Mouse (Mus musculus): ENCODE measurements around the gene Plxdc2. TPM values are rescaled to one million over a fixed set of nuclear protein-coding genes. Genes with fewer than 3 reads are reported as not detected.

Plxdc2 gene
- polyA plus RNA-seq, 1 experiment from 2014 or later, result 39.0 TPM

- H3K27ac ChIP-seq, result no peak overlapping the region
- no peak overlapping the region for H3K4me2 ChIP-seq (ENCODE audit: low read length)
- H3K36me3 ChIP-seq (ENCODE audit: insufficient read depth, low read length), result no peaks in the 10 kb centered on the region
- TF ChIP-seq CTCF (IDR thresholded peaks at IDR 0.05; ENCODE audit: low read depth), result no peak
- no peaks in the 10 kb centered on the region for H3K4me1 ChIP-seq (replicated peaks; ENCODE audit: insufficient read depth, low read length)
- H3K27me3 ChIP-seq (ENCODE audit: insufficient read depth, low read length), result no peaks in the 10 kb centered on the region
- peak; percentile 79 for ATAC-seq (replicated peaks; ENCODE audit: low FRiP score, low read depth)
- H3K9me3 ChIP-seq (replicated peaks; ENCODE audit: low read length), result no peaks in the 10 kb centered on the region
- no peak overlapping the region for H3K4me3 ChIP-seq (replicated peaks; ENCODE audit: low read depth, low read length)
- DNase-seq (ENCODE audit: low spot score), result peak; percentile 12
- H3K9ac ChIP-seq (ENCODE audit: low read depth, low read length), result no peak overlapping the region
Measured at GRCm38 (mm10) chr2:16576566-16576965, 220.5 kb downstream of the Plxdc2 start.

DNA sequence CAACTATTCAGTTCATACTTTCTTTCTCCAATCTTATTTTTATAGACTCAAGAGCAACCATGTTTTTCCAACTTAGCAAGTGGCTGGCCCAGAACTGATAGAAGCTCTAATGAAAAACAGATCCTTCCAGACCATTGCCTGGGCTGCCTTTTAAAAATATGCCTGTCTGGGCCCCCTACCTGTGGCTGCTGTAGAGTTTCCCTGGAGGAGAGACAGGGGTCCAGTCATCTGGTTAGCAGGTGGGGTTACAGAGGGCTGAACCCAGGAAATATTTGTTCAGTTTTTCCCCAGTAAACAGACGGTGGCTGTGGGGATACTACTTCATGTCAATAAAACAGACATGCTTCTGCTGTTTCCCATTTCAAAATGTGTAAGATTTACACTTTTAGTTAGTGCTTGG, 222.0 kb downstream of the Plxdc2 start:
- WGBS, result 50% methylated on average over 1 of the region's 1 CpGs
- no peak for DNase-seq (ENCODE audit: low spot score)
- no peak for TF ChIP-seq CTCF (IDR thresholded peaks at IDR 0.05; ENCODE audit: low read depth)

GRCm38 (mm10) chr2:16588546-16588945, 232.4 kb downstream of the Plxdc2 start:
- H3K36me3 ChIP-seq (ENCODE audit: insufficient read depth, low read length), result no peaks in the 10 kb centered on the region
- H3K27ac ChIP-seq, result no peak overlapping the region
- H3K4me3 ChIP-seq (replicated peaks; ENCODE audit: low read depth, low read length), result no peak overlapping the region
- DNase-seq (ENCODE audit: low spot score) (no peak), ATAC-seq (replicated peaks; ENCODE audit: low FRiP score, low read depth) (no peak)
- H3K27me3 ChIP-seq (ENCODE audit: insufficient read depth, low read length), result no peaks in the 10 kb centered on the region
- H3K9ac ChIP-seq (ENCODE audit: low read depth, low read length), result no peak overlapping the region
- no peak overlapping the region for H3K4me2 ChIP-seq (ENCODE audit: low read length)
- no peaks in the 10 kb centered on the region for H3K9me3 ChIP-seq (replicated peaks; ENCODE audit: low read length)
- no peak for TF ChIP-seq CTCF (IDR thresholded peaks at IDR 0.05; ENCODE audit: low read depth)
- H3K4me1 ChIP-seq (replicated peaks; ENCODE audit: insufficient read depth, low read length), result no peaks in the 10 kb centered on the region

More for the DNA sequence above, 222.0 kb downstream of the Plxdc2 start:
- no peak overlapping the region for H3K4me3 ChIP-seq (replicated peaks; ENCODE audit: low read depth, low read length)
- no peak overlapping the region for H3K9ac ChIP-seq (ENCODE audit: low read depth, low read length)
- H3K36me3 ChIP-seq (ENCODE audit: insufficient read depth, low read length), result no peaks in the 10 kb centered on the region
- H3K4me1 ChIP-seq (replicated peaks; ENCODE audit: insufficient read depth, low read length), result no peaks in the 10 kb centered on the region
- no peak for ATAC-seq (replicated peaks; ENCODE audit: low FRiP score, low read depth)
- no peak overlapping the region for H3K27ac ChIP-seq
- H3K9me3 ChIP-seq (replicated peaks; ENCODE audit: low read length), result no peaks in the 10 kb centered on the region
- H3K4me2 ChIP-seq (ENCODE audit: low read length), result no peak overlapping the region
- H3K27me3 ChIP-seq (ENCODE audit: insufficient read depth, low read length), result no peaks in the 10 kb centered on the region

- DNase-seq (ENCODE audit: low spot score) (no peak), ATAC-seq (replicated peaks; ENCODE audit: low FRiP score, low read depth) (no peak)
- no peaks in the 10 kb centered on the region for H3K27me3 ChIP-seq (ENCODE audit: insufficient read depth, low read length)
- no peak overlapping the region for H3K4me2 ChIP-seq (ENCODE audit: low read length)
- H3K4me3 ChIP-seq (replicated peaks; ENCODE audit: low read depth, low read length), result no peak overlapping the region
- no peaks in the 10 kb centered on the region for H3K9me3 ChIP-seq (replicated peaks; ENCODE audit: low read length)
- H3K9ac ChIP-seq (ENCODE audit: low read depth, low read length), result no peak overlapping the region
- 64% methylated on average over 1 of the region's 1 CpGs for WGBS
- no peak overlapping the region for H3K27ac ChIP-seq
- TF ChIP-seq CTCF (IDR thresholded peaks at IDR 0.05; ENCODE audit: low read depth), result no peak
- H3K4me1 ChIP-seq (replicated peaks; ENCODE audit: insufficient read depth, low read length), result no peaks in the 10 kb centered on the region
- no peaks in the 10 kb centered on the region for H3K36me3 ChIP-seq (ENCODE audit: insufficient read depth, low read length)
Measured at GRCm38 (mm10) chr2:16595451-16595850, 239.3 kb downstream of the Plxdc2 start.

DNA sequence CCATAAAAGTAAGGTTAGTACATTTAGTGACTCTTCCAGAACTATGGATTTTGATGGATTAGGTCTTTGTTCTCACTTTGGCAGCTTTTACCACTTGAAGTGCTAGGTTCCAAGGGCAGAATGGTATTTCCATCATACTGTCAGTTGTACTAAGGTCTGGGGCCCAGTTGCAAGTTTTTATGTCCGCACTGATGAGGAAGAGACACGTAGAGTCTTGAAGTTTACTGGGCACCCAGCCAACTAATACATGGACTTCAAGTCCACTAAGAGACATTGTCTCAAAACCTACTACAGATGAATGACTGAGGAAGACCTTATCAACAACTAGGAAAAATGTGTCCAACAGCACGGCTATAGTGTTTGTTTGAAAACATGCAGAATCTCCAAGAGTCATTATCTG, 242.1 kb downstream of the Plxdc2 start:
- ATAC-seq (replicated peaks; ENCODE audit: low FRiP score, low read depth), result no peak
- no peak overlapping the region for H3K4me3 ChIP-seq (replicated peaks; ENCODE audit: low read depth, low read length)
- no peaks in the 10 kb centered on the region for H3K9me3 ChIP-seq (replicated peaks; ENCODE audit: low read length)
- H3K4me2 ChIP-seq (ENCODE audit: low read length), result no peak overlapping the region
- H3K36me3 ChIP-seq (ENCODE audit: insufficient read depth, low read length), result no peaks in the 10 kb centered on the region
- H3K4me1 ChIP-seq (replicated peaks; ENCODE audit: insufficient read depth, low read length), result no peaks in the 10 kb centered on the region
- H3K27me3 ChIP-seq (ENCODE audit: insufficient read depth, low read length), result no peaks in the 10 kb centered on the region
- WGBS, result 48% methylated on average over 3 of the region's 3 CpGs
- no peak overlapping the region for H3K27ac ChIP-seq
- no peak overlapping the region for H3K9ac ChIP-seq (ENCODE audit: low read depth, low read length)
- no peak for TF ChIP-seq CTCF (IDR thresholded peaks at IDR 0.05; ENCODE audit: low read depth)
- DNase-seq (ENCODE audit: low spot score), result peak; percentile 43

GRCm38 (mm10) chr2:16604291-16604690, 248.2 kb downstream of the Plxdc2 start:
- no peak for TF ChIP-seq CTCF (IDR thresholded peaks at IDR 0.05; ENCODE audit: low read depth)
- no peak overlapping the region for H3K9ac ChIP-seq (ENCODE audit: low read depth, low read length)
- WGBS, result 81% methylated on average over 3 of the region's 3 CpGs
- H3K4me2 ChIP-seq (ENCODE audit: low read length), result no peak overlapping the region
- H3K36me3 ChIP-seq (ENCODE audit: insufficient read depth, low read length), result no peaks in the 10 kb centered on the region
- H3K4me3 ChIP-seq (replicated peaks; ENCODE audit: low read depth, low read length), result no peak overlapping the region
- ATAC-seq (replicated peaks; ENCODE audit: low FRiP score, low read depth) (peak; percentile 81), DNase-seq (ENCODE audit: low spot score) (peak; percentile 19)
- no peaks in the 10 kb centered on the region for H3K27me3 ChIP-seq (ENCODE audit: insufficient read depth, low read length)
- no peak overlapping the region for H3K27ac ChIP-seq
- H3K9me3 ChIP-seq (replicated peaks; ENCODE audit: low read length), result no peaks in the 10 kb centered on the region
- H3K4me1 ChIP-seq (replicated peaks; ENCODE audit: insufficient read depth, low read length), result no peaks in the 10 kb centered on the region
